Mouse (Mus musculus) heart, postnatal 0 days (tissue): ENCODE data around the gene Slc25a44. TPM values are rescaled to one million over a fixed set of nuclear protein-coding genes. Genes with fewer than 3 reads are reported as not detected.

Source experiments
- ATAC-seq: fragments of 200-750 bp; cut with Nextera tagmentation; 2 replicates; pipeline ENCODE4 v1.8.0; 2017; ENCODE audit warnings: low read depth, moderate number of reproducible peaks, moderate library complexity; ENCODE audit not compliant: insufficient read depth
- DNase-seq: peaks from one replicate; pipeline ENCODE4 v3.0.0-alpha.2; 2016; ENCODE audit warnings: low spot score
- H3K27ac ChIP-seq: fragments of 300-500 bp; sonication (generic); 2 replicates; pipeline ENCODE4 v1.5.1; 2014; ENCODE audit warnings: low read depth, mild to moderate bottlenecking
- H3K27me3 ChIP-seq: fragments of 300-500 bp; sonication (generic); 2 replicates; pipeline ENCODE4 v1.6.1; 2014; ENCODE audit warnings: low read length, mixed read lengths; ENCODE audit not compliant: control insufficient read depth, insufficient read depth
- H3K36me3 ChIP-seq: fragments of 300-500 bp; sonication (generic); replicated peaks from 2 replicates; pipeline ENCODE4 v1.6.1; 2014; ENCODE audit warnings: low read length, mixed read lengths; ENCODE audit not compliant: control insufficient read depth, insufficient read depth
- H3K4me1 ChIP-seq: fragments of 300-500 bp; sonication (generic); 2 replicates; pipeline ENCODE4 v1.6.1; 2014; ENCODE audit warnings: antibody characterized with exemption; ENCODE audit not compliant: control insufficient read depth, insufficient read depth
- H3K4me2 ChIP-seq: fragments of 300-500 bp; sonication (generic); 2 replicates; pipeline ENCODE4 v1.6.1; 2014; ENCODE audit warnings: low read depth, mild to moderate bottlenecking, low read length, moderate library complexity
- H3K4me3 ChIP-seq: fragments of 300-500 bp; sonication (generic); 2 replicates; pipeline ENCODE4 v1.5.1; 2014; ENCODE audit warnings: low read depth, low read length
- H3K9ac ChIP-seq: fragments of 300-500 bp; sonication (generic); replicated peaks from 2 replicates; pipeline ENCODE4 v1.6.1; 2014; ENCODE audit warnings: low read depth, low read length, mixed read lengths
- H3K9me3 ChIP-seq: fragments of 300-500 bp; sonication (generic); replicated peaks from 2 replicates; pipeline ENCODE4 v1.6.1; 2016; ENCODE audit warnings: low read length; ENCODE audit not compliant: control insufficient read depth
- CTCF ChIP-seq: IDR thresholded peaks from 2 replicates; pipeline ENCODE4 v1.5.1; 2016; ENCODE audit warnings: antibody characterized with exemption, control low read depth, low read depth
- EP300 ChIP-seq: IDR thresholded peaks from 2 replicates; pipeline ENCODE4 v1.6.1; 2016; ENCODE audit warnings: antibody characterized with exemption, low read depth
- WGBS: fragments of 180-500 bp; shearing (Covaris S2); extraction: QIAGEN DNeasy Blood & Tissue Kit; methylation state at CpG from one replicate; pipeline ENCODE4 v1.1.7; 2014; 5-methylcytosine and 5-hydroxymethylcytosine counted together
- polyA plus RNA-seq: library from polyadenylated mRNA; unstranded; fragments of >200 nt; fragmentation: Nextera tagmentation; extraction: Ambion mirVana; gene quantifications from 2 replicates; pipeline ENCODE4 v1.2.1, GENCODE M21; 2015
- total RNA-seq: library from RNA; depleted of rRNA; stranded (reverse); fragments of >200 nt; gene quantifications from 2 replicates; pipeline ENCODE4 v1.2.3, GENCODE M21; 2014; ENCODE audit warnings: low replicate concordance

Slc25a44 gene
- total and polyA plus RNA-seq, 2 experiments from 2014 or later, result 9.6 to 17.2 TPM

GRCm38 (mm10) chr3:88453986-88454385 is 29.0 kb upstream of the Slc25a44 start:
- TF ChIP-seq CTCF, result no peak
- no peak for TF ChIP-seq EP300
- H3K9me3 ChIP-seq, result no peaks in the 10 kb centered on the region
- H3K36me3 ChIP-seq, result no peaks in the 10 kb centered on the region
- no peak for DNase-seq
- no peak for ATAC-seq
- no peak overlapping the region for H3K4me2 ChIP-seq
- H3K27me3 ChIP-seq, result peaks cover 13% of the 10 kb centered on the region
- no peaks in the 10 kb centered on the region for H3K4me1 ChIP-seq
- H3K9ac ChIP-seq, result no peak overlapping the region
- H3K27ac ChIP-seq, result no peak overlapping the region
- WGBS, result 61% methylated on average over 8 of the region's 8 CpGs
- no peak overlapping the region for H3K4me3 ChIP-seq

DNA sequence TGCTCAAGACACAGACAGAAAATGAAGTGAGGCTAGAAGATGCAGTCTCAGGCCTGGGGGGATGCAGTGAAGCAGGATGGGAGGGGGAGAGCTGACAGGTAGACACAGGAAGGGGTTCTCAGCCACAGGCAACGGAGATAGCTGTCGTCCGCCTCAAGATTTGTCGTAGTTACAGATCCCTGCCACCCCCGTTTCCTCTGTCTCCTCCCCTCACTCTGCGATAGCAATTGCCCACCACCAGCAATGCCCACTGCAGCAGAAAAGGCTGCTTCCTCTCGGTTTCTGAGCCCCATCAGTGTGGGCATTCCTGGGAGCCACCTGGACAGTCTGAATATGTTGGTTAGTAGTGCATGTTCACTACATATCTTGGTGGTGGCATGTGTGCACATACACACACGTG is 28.4 kb upstream of the Slc25a44 start:
- WGBS, result 41% methylated on average over 8 of the region's 8 CpGs
- no peak overlapping the region for H3K4me2 ChIP-seq
- DNase-seq (no peak), ATAC-seq (no peak)
- H3K36me3 ChIP-seq, result no peaks in the 10 kb centered on the region
- H3K4me1 ChIP-seq, result no peaks in the 10 kb centered on the region
- H3K4me3 ChIP-seq, result no peak overlapping the region
- H3K27ac ChIP-seq, result no peak overlapping the region
- no peaks in the 10 kb centered on the region for H3K9me3 ChIP-seq
- H3K9ac ChIP-seq, result no peak overlapping the region
- TF ChIP-seq EP300 (no peak), CTCF (no peak)
- H3K27me3 ChIP-seq, result peaks cover 10% of the 10 kb centered on the region

DNA sequence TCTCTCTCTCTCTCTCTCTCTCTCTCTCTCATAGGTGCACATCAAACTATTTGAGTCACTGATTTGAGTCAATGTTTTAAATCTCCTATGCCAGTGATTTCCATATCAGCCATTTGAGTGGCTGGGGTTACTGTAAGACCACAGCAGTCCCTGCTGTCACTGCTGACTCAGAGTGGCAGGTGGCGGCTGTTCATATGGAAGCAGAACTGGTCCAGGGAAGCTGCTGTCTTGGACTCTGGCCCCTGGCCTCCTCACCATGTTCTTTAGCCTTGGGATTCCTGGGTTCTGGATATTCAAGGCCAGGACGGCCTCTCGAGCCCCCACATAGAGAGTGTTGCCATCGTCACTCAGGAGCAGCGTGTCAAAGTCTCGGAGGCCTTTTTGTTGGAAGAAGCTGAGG is 27.8 kb upstream of the Slc25a44 start:
- Histone ChIP-seq H3K9ac (no peak overlapping the region), H3K27ac (no peak overlapping the region), H3K27me3 (peaks cover 10% of the 10 kb centered on the region), H3K4me2 (no peak overlapping the region), H3K9me3 (no peaks in the 10 kb centered on the region), H3K4me1 (no peaks in the 10 kb centered on the region), H3K4me3 (no peak overlapping the region), H3K36me3 (no peaks in the 10 kb centered on the region)
- no peak for DNase-seq
- WGBS, result 81% methylated on average over 6 of the region's 6 CpGs
- no peak for TF ChIP-seq EP300
- TF ChIP-seq CTCF, result no peak
- ATAC-seq, result no peak

GRCm38 (mm10) chr3:88452246-88452645 is 27.3 kb upstream of the Slc25a44 start:
- H3K27ac ChIP-seq, result no peak overlapping the region
- H3K4me3 ChIP-seq, result no peak overlapping the region
- WGBS, result 59% methylated on average over 5 of the region's 5 CpGs
- no peak overlapping the region for H3K4me2 ChIP-seq
- no peak for DNase-seq
- peaks cover 10% of the 10 kb centered on the region for H3K27me3 ChIP-seq
- H3K4me1 ChIP-seq, result no peaks in the 10 kb centered on the region
- H3K9ac ChIP-seq, result no peak overlapping the region
- TF ChIP-seq CTCF, result no peak
- no peak for TF ChIP-seq EP300
- no peak for ATAC-seq
- no peaks in the 10 kb centered on the region for H3K9me3 ChIP-seq
- H3K36me3 ChIP-seq, result no peaks in the 10 kb centered on the region

- peaks cover 10% of the 10 kb centered on the region for H3K27me3 ChIP-seq
- no peaks in the 10 kb centered on the region for H3K9me3 ChIP-seq
- no peak for TF ChIP-seq EP300
- no peak for TF ChIP-seq CTCF
- DNase-seq (no peak), ATAC-seq (no peak)
- H3K9ac ChIP-seq, result no peak overlapping the region
- H3K27ac ChIP-seq, result no peak overlapping the region
- H3K4me1 ChIP-seq, result 0 out of 2 replicates have a peak, but pooled peaks cover 6% of the 10 kb centered on the region
- no peaks in the 10 kb centered on the region for H3K36me3 ChIP-seq
- H3K4me2 ChIP-seq, result no peak overlapping the region
- 61% methylated on average over 12 of the region's 12 CpGs for WGBS
- no peak overlapping the region for H3K4me3 ChIP-seq
These were observed 25.6 kb upstream of the Slc25a44 start for GRCm38 (mm10) chr3:88450379-88451131.
